Mouse (Mus musculus): ENCODE results near the gene Tapbp. TPM values are rescaled to one million over a fixed set of nuclear protein-coding genes. Genes with fewer than 3 reads are reported as not detected.
A peak's percentile ranks its signal among the peaks of the same experiment; 100 is the strongest.
"Not testable (repeated sequence)": the region's sequence is repeated elsewhere in the genome, so short reads cannot be mapped to it uniquely, and the experiment has no call there.

Gene Tapbp
- polyA plus RNA-seq, 1 experiment from 2014 or later: 32.5 TPM

DNA sequence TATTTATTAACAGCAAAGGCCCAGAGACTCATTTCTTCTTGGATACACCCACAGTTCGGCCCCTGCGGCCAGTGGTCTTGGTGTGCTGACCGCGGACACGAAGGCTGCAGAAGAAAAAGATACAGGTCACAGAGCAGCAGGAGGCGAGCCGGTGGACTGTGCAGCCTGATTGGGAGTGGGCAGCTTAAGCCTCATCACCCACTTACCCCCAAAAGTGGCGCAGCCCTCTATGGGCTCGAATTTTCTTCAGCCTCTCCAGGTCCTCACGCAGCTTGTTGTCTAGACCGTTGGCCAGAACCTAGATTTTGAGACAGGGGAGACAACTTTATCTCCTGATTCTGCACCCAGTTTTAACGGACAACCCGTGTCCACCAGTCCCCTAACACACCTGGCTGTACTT, 36.3 kb downstream of the Tapbp start:
- not testable (repeated sequence) for H3K9me3 ChIP-seq (ENCODE audit: control insufficient read depth, low read length); H3K27me3 ChIP-seq (replicated peaks; ENCODE audit: control insufficient read depth, insufficient read depth, low read length); H3K27ac ChIP-seq (ENCODE audit: low read depth); H3K9ac ChIP-seq (ENCODE audit: low read length); DNase-seq (ENCODE audit: low spot score); ATAC-seq (replicated peaks; ENCODE audit: low FRiP score, low TSS enrichment, low read depth)
- H3K4me1 ChIP-seq (replicated peaks; ENCODE audit: control insufficient read depth, insufficient read depth, low read length): peaks cover 48% of the 10 kb centered on the region
- peak overlapping the region; percentile 45 for H3K4me3 ChIP-seq (ENCODE audit: low read depth, low read length)
- H3K36me3 ChIP-seq (ENCODE audit: control insufficient read depth, insufficient read depth, low read length): peaks cover 50% of the 10 kb centered on the region
- H3K4me2 ChIP-seq (ENCODE audit: low read length): peak overlapping the region; percentile 82
- 82% methylated on average over 13 of the region's 13 CpGs for WGBS

DNA sequence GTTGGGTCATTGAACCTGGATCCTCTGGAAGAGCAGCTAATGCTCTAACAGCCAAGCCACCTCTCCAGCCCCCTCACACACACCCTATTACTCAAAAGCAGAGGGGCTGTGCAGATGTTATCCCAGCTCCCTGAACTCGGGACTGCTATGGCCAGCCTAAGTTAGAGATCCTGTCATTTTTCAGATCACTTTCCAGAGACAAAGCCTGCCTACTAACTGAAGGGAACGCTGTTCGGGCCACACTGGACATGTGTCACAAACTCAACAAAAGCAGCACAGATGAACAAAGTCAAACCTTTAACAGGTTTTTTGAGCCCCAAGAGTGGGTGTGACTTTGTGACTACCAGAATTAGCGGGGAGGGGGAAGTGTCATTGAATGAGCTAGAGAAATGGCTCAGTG, 37.2 kb downstream of the Tapbp start:
- Histone ChIP-seq H3K4me1 (replicated peaks; ENCODE audit: control insufficient read depth, insufficient read depth, low read length) (peaks cover 48% of the 10 kb centered on the region), H3K36me3 (ENCODE audit: control insufficient read depth, insufficient read depth, low read length) (peaks cover 46% of the 10 kb centered on the region), H3K27ac (ENCODE audit: low read depth) (no peak overlapping the region), H3K4me3 (ENCODE audit: low read depth, low read length) (peak overlapping the region; percentile 6; the same call in 1 of the 2 replicates), H3K9me3 (ENCODE audit: control insufficient read depth, low read length) (no peaks in the 10 kb centered on the region), H3K27me3 (replicated peaks; ENCODE audit: control insufficient read depth, insufficient read depth, low read length) (no peaks in the 10 kb centered on the region), H3K9ac (ENCODE audit: low read length) (peak overlapping the region; percentile 32), H3K4me2 (ENCODE audit: low read length) (peak overlapping the region; percentile 99)
- ATAC-seq (replicated peaks; ENCODE audit: low FRiP score, low TSS enrichment, low read depth) (no peak), DNase-seq (ENCODE audit: low spot score) (no peak)
- WGBS: 77% methylated on average over 4 of the region's 4 CpGs

- peaks cover 41% of the 10 kb centered on the region for H3K36me3 ChIP-seq (ENCODE audit: control insufficient read depth, insufficient read depth, low read length)
- ATAC-seq (replicated peaks; ENCODE audit: low FRiP score, low TSS enrichment, low read depth): no peak
- H3K9me3 ChIP-seq (ENCODE audit: control insufficient read depth, low read length): no peaks in the 10 kb centered on the region
- peak overlapping the region; percentile 32; the same call in 1 of the 2 replicates for H3K9ac ChIP-seq (ENCODE audit: low read length)
- DNase-seq (ENCODE audit: low spot score): no peak
- peak overlapping the region; percentile 99 for H3K4me2 ChIP-seq (ENCODE audit: low read length)
- no peak overlapping the region for H3K27ac ChIP-seq (ENCODE audit: low read depth)
- 78% methylated on average over 3 of the region's 3 CpGs for WGBS
- H3K4me1 ChIP-seq (replicated peaks; ENCODE audit: control insufficient read depth, insufficient read depth, low read length): peaks cover 48% of the 10 kb centered on the region
- H3K27me3 ChIP-seq (replicated peaks; ENCODE audit: control insufficient read depth, insufficient read depth, low read length): no peaks in the 10 kb centered on the region
- peak overlapping the region; percentile 0; the same call in 1 of the 2 replicates for H3K4me3 ChIP-seq (ENCODE audit: low read depth, low read length)
Measured at GRCm38 (mm10) chr17:33953310-33953709, 37.6 kb downstream of the Tapbp start.

- H3K9ac ChIP-seq (ENCODE audit: low read length): peak overlapping the region; percentile 99
- H3K4me3 ChIP-seq (ENCODE audit: low read depth, low read length): peak overlapping the region; percentile 99
- WGBS: 46% methylated on average over 5 of the region's 5 CpGs
- no peaks in the 10 kb centered on the region for H3K27me3 ChIP-seq (replicated peaks; ENCODE audit: control insufficient read depth, insufficient read depth, low read length)
- ATAC-seq (replicated peaks; ENCODE audit: low FRiP score, low TSS enrichment, low read depth) (no peak), DNase-seq (ENCODE audit: low spot score) (no peak)
- peaks cover 48% of the 10 kb centered on the region for H3K4me1 ChIP-seq (replicated peaks; ENCODE audit: control insufficient read depth, insufficient read depth, low read length)
- no peaks in the 10 kb centered on the region for H3K9me3 ChIP-seq (ENCODE audit: control insufficient read depth, low read length)
- peak overlapping the region; percentile 99 for H3K4me2 ChIP-seq (ENCODE audit: low read length)
- H3K27ac ChIP-seq (ENCODE audit: low read depth): peak overlapping the region; percentile 92
- H3K36me3 ChIP-seq (ENCODE audit: control insufficient read depth, insufficient read depth, low read length): peaks cover 43% of the 10 kb centered on the region
Measured at GRCm38 (mm10) chr17:33953961-33954565, 38.4 kb downstream of the Tapbp start.

DNA sequence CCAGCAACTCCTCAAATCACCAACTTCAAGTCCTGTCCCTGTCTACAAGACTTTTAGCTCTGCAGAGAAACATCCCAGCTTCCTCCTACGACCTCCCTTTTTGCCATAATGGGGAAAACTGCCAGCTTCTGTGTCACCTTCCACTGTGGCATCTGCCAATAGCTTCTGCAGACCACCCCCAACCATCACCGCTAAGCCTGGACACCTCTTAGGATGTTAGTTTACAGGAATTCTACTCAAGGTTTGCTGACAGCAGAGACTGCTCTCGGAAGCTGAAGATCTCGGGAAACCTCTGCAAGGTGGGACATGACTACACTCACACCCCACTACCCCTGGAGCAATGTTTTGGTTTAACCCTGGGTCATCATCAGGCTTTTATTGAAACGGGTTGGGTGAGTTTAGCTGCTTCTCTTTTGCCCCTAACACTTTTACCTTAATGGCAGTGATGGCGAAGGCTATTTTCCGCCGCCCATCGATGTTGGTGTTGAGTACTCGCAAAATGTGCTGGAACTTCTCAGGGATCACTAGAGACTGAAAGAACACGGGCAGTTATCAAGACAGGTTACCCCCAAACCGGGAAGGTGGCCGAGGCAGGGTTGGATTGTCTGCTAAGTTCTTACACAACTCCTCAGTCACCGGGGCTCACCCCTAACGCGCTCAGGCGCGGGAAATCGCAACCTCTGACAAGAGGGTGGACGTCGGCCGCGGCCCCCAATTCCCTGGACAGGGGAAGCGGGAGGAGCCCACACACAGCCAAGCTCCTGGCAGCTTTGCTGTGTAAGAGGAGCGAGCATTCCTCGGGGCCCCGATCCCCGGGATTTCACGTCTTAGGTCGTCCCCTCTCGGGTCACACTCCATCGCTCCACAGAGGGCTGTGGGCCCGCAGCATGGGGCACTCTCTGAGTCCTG, 39.2 kb downstream of the Tapbp start:
- H3K4me2 ChIP-seq (ENCODE audit: low read length): peak overlapping the region; percentile 99
- peaks cover 41% of the 10 kb centered on the region for H3K4me1 ChIP-seq (replicated peaks; ENCODE audit: control insufficient read depth, insufficient read depth, low read length)
- no peaks in the 10 kb centered on the region for H3K9me3 ChIP-seq (ENCODE audit: control insufficient read depth, low read length)
- DNase-seq (ENCODE audit: low spot score): no peak
- H3K27me3 ChIP-seq (replicated peaks; ENCODE audit: control insufficient read depth, insufficient read depth, low read length): no peaks in the 10 kb centered on the region
- peak overlapping the region; percentile 92 for H3K27ac ChIP-seq (ENCODE audit: low read depth)
- peak; percentile 25 for ATAC-seq (replicated peaks; ENCODE audit: low FRiP score, low TSS enrichment, low read depth)
- whole genome bisulfite sequencing: under 1% methylated on average over 33 of the region's 33 CpGs
- H3K36me3 ChIP-seq (ENCODE audit: control insufficient read depth, insufficient read depth, low read length): peaks cover 46% of the 10 kb centered on the region
- peak overlapping the region; percentile 99 for H3K4me3 ChIP-seq (ENCODE audit: low read depth, low read length)
- peak overlapping the region; percentile 99 for H3K9ac ChIP-seq (ENCODE audit: low read length)

DNA sequence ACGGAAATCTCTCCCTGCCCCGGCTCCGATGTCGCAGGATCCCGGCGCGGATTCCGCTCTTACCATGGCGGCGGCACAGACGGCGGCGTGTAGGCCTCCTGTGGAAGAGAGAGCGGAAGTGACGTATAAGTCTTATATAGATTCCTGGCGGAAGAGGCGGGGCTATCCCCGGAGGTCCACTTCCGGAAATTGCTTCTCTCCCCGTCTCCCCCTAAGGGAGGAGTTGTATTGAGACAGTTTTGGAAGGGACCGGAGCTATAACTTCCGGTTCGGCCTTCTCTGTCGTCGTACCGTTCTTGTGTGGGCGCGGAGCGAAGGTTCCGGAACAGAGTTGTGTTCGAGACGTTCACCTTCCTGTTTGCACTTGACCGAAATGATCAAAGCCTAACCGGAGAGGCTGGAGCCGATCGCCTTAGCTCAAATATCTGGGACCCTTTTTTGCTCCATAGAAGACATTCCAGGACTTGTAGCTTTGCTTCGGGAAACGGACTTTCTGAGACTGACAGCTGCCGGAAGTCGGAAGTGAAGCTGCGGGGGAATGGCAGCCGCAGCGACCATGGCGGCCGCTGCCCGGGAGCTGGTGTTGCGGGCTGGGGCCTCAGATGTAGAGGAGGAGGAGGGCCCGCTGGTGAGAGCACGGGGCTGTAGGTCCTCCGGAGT, 40.0 kb downstream of the Tapbp start, which contains the start of the genes Vps52 and Rps18:
Gene Vps52, plus strand, starts transcription at position 258 of the 660 bp plus-strand sequence.
Gene Rps18, minus strand, starts transcription at position 447 of the 660 bp plus-strand sequence.
- Histone ChIP-seq H3K27me3 (replicated peaks; ENCODE audit: control insufficient read depth, insufficient read depth, low read length) (no peaks in the 10 kb centered on the region), H3K4me1 (replicated peaks; ENCODE audit: control insufficient read depth, insufficient read depth, low read length) (peaks cover 34% of the 10 kb centered on the region), H3K27ac (ENCODE audit: low read depth) (peak within 1 kb of the TSS; percentile 92), H3K36me3 (ENCODE audit: control insufficient read depth, insufficient read depth, low read length) (peaks cover 52% of the 10 kb centered on the region), H3K9me3 (ENCODE audit: control insufficient read depth, low read length) (no peaks in the 10 kb centered on the region), H3K4me3 (ENCODE audit: low read depth, low read length) (peak within 1 kb of the TSS; percentile 99), H3K9ac (ENCODE audit: low read length) (peak within 1 kb of the TSS; percentile 99), H3K4me2 (ENCODE audit: low read length) (peak within 1 kb of the TSS; percentile 99)
- WGBS: under 1% methylated on average over 50 of the region's 50 CpGs
- DNase-seq (ENCODE audit: low spot score) (peak; percentile 98), ATAC-seq (replicated peaks; ENCODE audit: low FRiP score, low TSS enrichment, low read depth) (peak; percentile 80)

DNA sequence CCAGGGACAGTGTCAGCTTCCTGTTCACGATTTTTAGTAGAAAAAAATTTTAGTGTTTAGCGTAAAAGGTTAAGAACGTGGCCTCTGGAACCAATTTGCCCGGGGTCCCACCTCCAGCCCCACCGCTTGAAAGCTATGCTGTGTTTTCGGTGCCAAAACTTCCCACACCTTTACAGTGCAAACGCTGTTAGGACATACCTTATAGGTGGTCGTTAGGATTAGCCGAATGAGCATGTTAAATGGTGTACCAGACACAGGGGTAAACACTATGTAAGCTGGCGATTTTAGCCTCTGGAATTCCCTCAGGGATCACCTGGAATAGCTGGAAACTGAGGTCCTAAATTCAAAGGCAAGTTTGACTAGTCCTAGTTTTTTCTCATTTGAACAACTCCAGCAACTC, 40.6 kb downstream of the Tapbp start:
- H3K36me3 ChIP-seq (ENCODE audit: control insufficient read depth, insufficient read depth, low read length): peaks cover 58% of the 10 kb centered on the region
- no peaks in the 10 kb centered on the region for H3K27me3 ChIP-seq (replicated peaks; ENCODE audit: control insufficient read depth, insufficient read depth, low read length)
- H3K4me3 ChIP-seq (ENCODE audit: low read depth, low read length): peak overlapping the region; percentile 99
- peak overlapping the region; percentile 78 for H3K9ac ChIP-seq (ENCODE audit: low read length)
- peak overlapping the region; percentile 99 for H3K4me2 ChIP-seq (ENCODE audit: low read length)
- H3K4me1 ChIP-seq (replicated peaks; ENCODE audit: control insufficient read depth, insufficient read depth, low read length): peaks cover 34% of the 10 kb centered on the region
- DNase-seq (ENCODE audit: low spot score) (no peak), ATAC-seq (replicated peaks; ENCODE audit: low FRiP score, low TSS enrichment, low read depth) (no peak)
- WGBS: 7% methylated on average over 10 of the region's 10 CpGs
- peak overlapping the region; percentile 92 for H3K27ac ChIP-seq (ENCODE audit: low read depth)
- H3K9me3 ChIP-seq (ENCODE audit: control insufficient read depth, low read length): no peaks in the 10 kb centered on the region

- Histone ChIP-seq H3K4me3 (ENCODE audit: low read depth, low read length) (no peak overlapping the region), H3K36me3 (ENCODE audit: control insufficient read depth, insufficient read depth, low read length) (peaks cover 62% of the 10 kb centered on the region), H3K9me3 (ENCODE audit: control insufficient read depth, low read length) (no peaks in the 10 kb centered on the region), H3K27me3 (replicated peaks; ENCODE audit: control insufficient read depth, insufficient read depth, low read length) (no peaks in the 10 kb centered on the region), H3K4me2 (ENCODE audit: low read length) (no peak overlapping the region), H3K9ac (ENCODE audit: low read length) (no peak overlapping the region), H3K27ac (ENCODE audit: low read depth) (no peak overlapping the region), H3K4me1 (replicated peaks; ENCODE audit: control insufficient read depth, insufficient read depth, low read length) (peaks cover 29% of the 10 kb centered on the region)
- DNase-seq (ENCODE audit: low spot score) (no peak), ATAC-seq (replicated peaks; ENCODE audit: low FRiP score, low TSS enrichment, low read depth) (no peak)
- WGBS: 91% methylated on average over 6 of the region's 6 CpGs
Measured at GRCm38 (mm10) chr17:33957493-33957892, 41.8 kb downstream of the Tapbp start.

Measured in intestine, embryonic 14.5 days (tissue).